Mouse (Mus musculus) naive thymus-derived CD4-positive, alpha-beta T cell, adult 2 months (primary cell): Measurements from ENCODE around the gene Nme7.
A peak's percentile ranks its signal among the peaks of the same experiment; 100 is the strongest.

Experiments used
- DNase-seq: peaks from one replicate; pipeline ENCODE4 v3.0.0-alpha.2; 2011; ENCODE audit warnings: low read depth

Nme7 gene

DNA sequence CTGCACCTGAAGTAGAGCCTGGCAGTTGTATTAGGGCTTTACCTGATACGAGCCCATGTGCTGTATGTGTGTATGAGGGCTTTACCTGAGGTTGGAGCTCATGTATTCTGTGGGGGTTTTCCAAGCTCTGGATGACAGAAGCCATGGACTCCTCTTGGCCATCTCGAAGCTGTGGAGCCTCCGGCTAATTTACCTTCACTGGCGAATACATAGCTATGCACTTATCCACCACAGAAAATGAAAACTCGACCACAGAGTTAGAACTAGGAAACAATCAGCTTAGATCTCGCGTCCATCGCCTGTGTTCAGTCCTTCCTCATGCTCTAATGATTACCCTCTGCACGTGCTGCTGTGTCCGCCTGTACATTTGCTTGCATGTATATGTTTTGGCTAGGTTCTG is 80.4 kb downstream of the Nme7 start:
- DNase-seq = no peak

DNA sequence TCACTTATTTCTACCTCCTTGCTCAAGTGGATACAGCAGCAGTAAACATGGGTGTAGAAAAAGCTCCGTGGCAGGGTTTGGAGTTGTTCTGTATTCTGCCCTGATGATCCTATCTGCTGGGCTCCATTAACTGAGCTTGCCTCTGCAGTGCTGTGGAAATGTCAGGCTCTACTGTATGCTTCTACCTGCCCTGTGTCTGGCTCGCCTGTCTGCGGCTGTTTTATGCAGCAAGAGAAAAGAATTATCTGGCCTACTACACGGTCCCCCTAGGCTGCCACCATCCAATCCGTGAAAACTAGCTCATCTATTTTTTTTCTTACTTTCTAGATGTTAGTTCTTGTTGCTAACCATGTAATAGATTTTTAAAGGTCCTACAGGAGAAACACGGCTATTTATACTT is 81.1 kb downstream of the Nme7 start:
- DNase-seq = no peak

DNA sequence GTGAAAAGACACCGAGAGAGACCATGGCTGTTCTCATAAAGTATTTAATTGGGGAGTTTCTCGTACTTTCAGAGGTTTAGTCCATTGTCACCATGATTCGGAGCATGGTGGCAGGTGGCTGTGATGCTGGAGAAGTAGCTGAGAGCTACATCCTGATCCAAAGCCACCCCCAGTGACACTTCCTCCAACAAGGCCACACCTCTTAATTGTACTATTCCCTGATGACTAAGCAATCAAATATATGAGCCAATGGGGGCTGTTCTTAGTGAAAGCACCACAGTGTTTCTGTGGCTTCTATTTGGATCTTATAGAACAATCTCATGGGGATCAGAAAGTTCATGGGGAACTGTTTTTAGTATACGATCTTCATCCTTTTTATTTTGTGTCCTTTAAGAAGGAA is 85.8 kb downstream of the Nme7 start:
- DNase-seq = no peak

DNA sequence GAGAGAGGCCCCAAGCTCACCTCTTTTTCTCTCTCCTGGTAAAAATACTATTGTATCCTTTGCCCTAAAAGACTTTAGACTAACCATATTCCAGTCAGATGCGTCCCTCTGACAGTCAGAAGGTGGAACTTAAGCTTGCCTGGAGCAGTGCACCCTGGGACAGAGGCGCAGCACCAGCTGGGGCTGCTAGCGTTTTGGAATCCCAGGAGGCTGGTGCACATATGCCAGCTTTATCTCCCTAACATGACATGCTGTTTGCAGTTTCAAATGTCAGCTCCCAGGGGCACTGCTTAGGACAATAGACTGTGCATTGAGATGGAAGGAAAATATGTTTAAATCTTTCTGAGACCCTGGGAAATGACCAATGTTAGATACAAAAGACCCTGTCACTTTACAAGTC is 88.3 kb downstream of the Nme7 start:
- DNase-seq = no peak

DNA sequence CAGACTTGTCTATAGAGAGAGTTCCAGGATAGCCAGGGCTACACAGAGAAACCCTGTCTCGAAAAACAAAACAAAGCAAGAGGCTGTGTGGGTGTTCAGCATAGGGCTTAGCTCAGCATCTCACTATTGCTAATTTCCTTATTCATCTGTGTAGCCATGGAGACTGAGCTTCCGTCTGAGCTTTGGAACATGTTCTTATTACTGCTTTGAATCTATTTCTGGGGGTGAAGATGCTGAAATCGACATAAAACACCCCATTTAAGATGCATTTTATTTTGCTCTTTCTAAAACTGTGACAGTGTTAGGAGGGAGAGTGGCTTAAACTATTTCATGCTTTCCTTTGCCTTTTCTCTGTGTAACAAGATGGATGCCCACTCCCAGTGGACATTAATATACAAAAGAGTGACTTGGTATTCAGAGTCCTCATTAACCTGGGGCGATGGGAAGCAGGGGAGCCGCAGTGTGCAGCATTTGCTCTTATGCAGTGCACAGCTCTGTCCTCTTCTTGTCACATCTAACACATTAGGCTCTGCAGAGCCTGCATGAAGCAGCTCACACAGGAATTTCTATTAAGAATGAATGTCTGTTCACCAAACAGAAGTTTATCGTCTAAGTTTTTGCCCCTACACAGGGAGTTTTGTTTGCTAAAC is 91.3 kb downstream of the Nme7 start:
- no peak for DNase-seq

DNA sequence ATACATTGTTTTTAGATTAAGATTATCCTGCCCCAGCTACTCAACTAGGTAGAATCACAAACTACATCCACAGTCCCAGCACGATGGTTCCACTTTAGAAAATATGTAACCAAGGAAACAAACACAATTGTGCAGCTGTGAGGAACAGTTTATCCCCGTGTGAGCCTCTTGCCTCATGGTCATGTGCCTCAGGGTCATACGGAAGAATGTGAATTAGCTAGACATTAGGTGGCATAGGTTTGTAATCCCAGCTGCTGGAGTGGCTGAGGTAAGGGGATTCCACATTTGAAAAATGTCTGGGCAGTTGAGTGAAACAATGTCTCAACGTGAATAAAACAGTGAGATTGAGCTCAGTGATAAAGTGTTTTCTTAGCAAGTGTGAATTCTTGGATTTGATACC is 93.8 kb downstream of the Nme7 start:
- DNase-seq = no peak

DNA sequence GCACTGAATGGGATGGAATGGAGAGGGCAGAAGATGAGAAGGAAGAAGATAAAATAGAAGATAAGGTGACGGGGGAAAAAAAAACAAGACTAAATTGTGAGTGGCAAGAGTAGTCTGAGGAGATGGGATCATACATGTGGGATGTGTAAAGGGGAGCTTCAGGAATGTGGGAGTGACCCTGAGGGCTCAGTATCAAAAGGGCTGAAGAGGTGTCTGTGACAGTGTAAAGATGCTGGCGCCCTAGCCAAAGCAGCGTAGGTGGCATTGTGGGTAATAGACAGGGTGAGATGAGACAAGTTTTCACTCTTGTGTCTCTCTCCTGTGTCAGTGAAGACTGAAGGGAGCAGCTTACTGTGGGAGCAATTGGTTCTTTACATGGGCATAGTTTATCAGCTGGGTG is 95.7 kb downstream of the Nme7 start:
- no peak for DNase-seq

DNA sequence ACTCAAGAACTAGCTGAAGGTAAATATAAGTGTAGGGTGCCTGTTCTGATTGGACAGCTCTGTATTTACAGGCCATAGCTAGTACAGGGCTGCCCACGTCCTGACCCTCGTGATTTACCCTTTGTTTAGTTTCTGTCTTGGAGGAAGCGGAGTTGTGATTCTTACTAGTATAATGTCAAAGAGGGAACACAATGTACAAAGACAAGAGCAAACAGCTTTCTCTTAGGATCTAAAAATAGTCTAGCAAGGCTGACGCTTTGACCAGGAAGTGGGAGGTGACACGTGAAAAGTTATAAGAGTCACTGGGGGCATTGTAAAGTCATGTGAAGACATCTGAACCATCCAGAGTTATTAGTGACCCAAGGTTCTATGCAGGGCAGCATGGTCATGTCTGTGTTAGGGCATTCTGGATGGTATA is 101.5 kb downstream of the Nme7 start:
- peak; percentile 47 for DNase-seq

DNA sequence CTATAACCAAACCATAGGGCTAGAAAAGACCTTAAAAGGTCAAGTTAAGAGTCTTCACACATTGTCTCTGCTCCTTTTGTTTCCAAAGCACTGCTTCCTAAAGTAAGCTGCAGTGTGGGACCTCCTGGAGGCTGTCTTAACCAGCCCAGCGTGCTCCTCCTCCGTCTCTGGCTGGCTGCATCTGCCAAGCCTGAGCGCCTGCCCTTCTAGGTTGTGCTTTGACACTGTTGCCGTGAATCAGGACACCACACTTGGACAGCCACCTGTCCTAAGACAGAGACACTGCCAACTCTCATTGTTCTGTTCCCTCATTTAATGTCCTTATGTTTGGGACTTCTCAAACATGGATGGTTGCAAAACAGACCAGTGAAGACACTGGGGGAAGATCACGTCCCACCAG is 102.6 kb downstream of the Nme7 start:
- no peak for DNase-seq

DNA sequence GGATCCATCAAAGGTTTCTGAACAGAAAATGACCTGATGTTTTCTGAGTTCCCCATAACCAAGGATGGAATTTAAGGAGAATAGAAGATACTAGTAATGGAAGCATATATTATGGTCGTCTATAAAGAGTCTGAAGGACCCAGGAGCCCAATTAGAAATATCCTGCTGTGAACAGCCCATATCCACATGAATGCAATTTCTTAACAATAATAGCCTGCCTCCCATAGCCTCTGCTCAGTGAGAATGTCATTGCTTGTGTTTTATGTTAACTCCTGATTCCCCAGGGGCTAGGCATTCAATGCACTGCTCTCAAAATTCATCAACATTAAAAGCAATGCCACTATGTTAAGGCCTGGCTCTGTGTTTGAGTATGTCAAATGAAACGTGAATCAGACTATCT is 104.7 kb downstream of the Nme7 start:
- no peak for DNase-seq

DNA sequence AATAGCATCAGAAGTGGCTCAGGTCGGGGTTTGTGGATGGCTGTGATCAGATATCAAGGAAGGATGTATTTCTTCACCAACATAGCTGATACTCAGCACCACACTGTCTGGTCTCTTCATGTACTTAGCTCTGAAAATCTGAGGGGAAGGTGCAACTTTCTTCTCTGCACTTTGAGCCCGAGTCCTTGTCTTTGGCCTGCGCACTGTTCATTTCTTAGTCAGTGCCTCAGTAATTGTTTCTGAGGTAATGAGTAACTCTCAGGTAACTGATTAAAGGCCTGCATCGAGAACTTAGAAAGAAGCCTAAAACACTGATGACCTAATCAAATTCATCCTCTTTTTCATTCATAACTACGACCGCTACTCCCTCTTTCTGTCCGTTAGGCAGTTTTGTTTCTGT is 107.4 kb downstream of the Nme7 start:
- DNase-seq = no peak

DNA sequence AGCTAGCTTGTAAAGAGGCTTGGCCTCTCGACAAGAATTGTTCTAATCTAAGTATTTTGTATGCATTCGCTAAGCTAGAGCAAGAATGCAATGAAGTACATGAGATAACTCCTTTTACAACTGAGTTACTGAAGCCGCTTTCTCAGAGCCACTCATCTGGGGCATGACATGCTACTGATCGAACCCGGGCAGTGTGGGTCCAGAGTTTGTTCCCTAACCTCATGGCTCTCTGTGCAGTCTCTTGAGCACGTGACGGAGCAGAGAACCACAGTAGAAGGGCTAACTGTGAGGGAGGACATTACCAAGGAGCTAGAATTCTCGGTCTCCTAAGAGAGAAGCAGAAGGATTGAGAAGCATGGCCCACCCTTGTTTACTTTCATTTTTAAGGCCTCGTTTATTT is 109.0 kb downstream of the Nme7 start:
- DNase-seq = peak; percentile 10

DNA sequence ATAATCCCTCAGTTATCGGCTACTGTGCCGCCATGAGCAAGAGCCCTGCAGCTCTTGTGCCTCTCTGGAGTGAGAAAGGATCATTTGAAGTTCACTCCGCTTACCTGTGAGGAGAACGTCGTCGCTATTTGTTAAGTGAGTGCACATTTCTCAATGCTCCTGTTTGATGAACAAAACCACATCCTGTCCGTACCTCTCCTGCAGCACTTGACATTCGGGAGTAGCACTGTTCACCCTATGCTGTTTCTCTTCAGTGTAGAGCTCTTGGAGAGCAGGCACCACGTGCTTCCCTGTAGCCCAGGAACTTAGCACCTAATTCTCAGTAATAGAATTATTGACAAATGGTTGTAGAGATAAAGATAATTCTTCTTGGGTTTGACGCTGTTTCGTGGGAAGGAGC is 109.7 kb downstream of the Nme7 start:
- peak; percentile 72 for DNase-seq

DNA sequence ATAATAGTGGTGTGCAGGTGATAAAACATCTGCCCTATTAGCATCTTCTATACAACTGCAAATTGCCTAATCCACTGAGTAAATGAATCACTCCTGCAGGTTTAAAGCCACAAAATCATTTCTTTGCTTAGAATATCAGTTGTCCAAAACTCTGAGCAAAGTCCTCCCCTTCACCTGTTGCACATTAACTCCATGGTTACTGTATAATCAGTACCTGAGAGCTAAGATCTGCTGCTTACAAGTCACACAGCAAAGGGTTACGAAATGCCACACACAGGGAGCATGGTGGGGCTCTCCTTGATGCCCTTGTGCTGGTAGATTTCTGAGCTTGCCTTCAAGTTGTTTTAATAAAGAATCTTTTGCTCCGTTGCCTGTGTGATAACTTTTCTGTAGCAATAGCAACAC is 111.4 kb downstream of the Nme7 start:
- DNase-seq = no peak

DNA sequence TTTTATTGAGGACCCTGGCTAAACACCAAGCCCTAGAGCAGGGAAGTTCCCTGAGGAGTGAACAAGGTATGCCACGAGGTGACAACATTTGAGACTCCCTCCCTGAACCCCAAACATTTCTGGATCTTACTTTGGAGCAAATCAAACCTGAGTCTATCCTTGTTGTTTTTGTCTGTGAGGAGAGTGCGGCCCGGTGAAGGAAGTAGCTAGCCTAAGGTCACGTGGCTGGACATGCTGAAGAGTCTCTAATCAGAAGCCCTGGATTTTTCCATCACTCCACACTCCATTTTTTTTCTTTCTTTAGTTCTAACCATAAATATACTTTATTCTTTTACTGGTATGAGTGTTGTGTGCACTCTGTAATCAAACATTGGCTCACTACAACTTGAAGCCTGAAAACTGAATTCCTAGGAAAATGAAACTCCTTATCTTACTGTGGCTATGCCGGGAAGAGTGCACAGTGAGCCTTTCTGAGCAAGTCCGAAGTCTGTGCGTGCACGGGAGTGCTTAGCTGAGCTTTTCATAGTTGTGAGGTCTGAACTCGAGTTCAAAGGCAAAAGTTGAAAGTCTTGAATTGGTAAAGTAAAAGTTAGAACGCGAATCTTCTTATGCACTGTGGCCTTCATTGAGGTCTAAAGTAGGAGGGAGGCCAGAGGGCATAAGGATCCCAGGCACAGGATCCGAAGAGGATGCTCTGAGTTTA is 112.9 kb downstream of the Nme7 start:
- no peak for DNase-seq

DNA sequence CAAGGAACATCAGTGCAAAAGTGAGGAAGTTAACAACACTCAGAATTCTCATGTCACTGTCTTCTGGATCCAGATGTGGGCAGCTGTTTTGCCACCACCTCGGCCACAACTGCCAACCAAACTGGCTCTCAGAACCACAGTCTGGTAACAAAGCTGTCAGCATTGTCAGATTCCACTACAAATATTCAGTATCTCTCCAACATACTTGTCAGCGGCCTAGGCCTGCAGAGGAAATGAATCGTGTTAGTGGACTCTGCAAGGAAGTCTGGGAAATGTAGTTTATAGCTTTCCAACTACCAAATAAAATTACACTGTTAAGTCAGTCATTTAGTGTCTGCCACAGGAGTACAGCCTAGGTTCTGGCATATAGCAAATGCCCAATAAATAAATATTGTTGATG is 113.7 kb downstream of the Nme7 start:
- no peak for DNase-seq

DNA sequence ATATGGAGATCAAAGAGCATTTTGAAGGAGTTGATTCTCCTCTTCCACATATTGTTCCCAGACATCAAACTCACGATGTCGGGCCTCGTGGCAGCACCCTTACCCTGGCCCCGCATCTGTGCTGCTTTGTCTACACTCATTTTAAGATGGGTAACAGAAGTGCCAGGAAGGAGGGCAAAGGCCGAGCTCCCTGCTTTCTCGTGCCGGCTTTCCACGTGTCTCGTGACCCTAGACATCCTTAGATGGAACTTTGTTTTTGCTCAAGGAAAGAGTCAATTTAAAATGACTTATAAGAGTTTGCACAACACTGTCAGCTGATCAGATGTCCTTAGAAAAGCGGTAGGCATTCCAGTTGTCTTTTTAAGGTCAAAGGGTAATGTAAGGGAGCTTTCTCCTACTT is 114.4 kb downstream of the Nme7 start:
- no peak for DNase-seq

DNA sequence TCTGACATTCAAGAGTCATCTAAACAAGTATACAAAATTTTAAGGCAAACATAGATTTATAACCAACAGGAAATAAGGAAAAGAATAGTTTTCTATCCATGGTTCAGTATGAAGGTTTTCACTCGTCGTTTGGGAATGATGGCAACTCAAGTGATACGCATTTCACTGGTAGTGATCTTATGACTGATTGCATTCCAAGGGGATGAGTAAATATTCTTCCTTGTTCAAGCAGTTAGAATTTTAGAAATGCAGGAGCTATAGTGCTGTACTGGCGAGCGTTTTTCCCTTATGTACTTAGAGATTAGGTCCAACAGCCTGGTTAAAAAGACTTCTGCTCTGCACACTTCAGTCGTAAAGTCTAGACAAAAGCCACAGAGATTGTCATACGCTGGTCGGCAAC is 115.5 kb downstream of the Nme7 start:
- DNase-seq = no peak

DNA sequence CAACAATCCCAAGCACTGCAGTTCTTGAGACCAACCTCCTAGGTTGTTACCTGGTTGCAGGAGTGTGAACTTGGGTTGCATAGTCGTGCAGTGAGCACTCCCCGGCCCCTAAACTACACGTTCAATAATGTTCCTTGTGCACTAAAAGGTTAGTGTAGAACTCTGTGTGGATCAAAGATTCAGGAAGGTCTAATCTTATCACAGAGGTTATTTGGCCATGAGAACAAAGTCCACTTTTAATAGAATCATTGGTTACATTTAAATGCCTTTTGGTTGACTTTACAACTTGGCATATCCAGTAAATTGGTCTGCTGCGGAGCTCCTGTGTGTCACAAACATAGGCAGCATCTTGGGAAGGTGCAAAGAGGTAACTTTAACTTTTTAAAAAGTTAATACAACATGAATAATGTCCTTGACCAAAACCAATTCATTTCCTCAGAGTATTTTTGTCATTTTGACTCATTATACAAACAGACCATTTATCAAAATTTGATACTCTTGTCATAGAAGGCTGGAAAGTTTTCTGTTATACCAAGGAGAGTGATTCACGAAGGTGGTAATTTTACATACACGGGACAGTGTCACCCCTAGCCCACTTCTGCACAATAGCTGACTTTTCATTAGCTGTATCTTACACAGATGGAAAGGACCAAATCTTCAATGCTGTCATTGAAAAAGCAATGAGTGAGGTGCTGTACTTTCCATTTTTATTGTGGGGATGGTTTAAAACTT is 116.9 kb downstream of the Nme7 start:
- DNase-seq = no peak

DNA sequence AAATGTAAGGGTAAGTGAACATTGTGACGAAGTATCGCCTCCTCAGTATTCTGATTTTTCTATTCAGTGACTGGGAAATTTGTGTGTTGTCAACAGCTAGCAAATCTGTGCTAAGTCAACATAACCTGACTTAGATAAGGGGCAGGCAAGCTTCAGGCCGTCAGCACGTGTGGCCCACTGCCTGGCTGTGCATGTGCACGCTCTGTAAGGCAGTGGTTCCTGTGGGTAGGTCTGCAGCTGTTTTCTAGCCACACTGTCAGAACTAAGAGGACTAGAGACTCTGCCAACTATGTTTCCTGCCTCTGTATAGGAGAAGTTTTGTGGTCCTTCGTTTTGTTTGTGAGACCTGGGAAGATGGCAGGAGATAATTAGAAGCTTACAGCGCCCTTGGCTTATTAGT is 122.3 kb downstream of the Nme7 start:
- no peak for DNase-seq

DNA sequence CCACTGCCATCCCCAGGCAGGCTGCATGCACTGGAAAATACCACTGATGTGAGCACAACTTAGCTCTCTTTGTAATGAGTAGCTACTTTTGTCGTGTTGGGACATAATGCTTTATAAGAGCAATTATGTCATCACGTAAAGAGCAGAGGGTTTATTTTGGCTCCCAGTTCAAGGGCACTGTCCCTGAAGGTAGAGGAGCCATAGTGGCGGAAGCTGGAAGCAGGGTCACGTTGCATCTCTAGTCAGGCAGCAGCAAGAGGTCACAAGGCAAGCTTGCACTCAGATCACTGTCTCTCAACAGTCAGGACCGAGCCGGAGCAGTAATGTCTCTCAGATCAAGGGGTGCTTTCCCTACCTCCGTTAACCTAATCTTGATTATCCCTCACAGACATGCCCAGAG is 123.9 kb downstream of the Nme7 start:
- no peak for DNase-seq

DNA sequence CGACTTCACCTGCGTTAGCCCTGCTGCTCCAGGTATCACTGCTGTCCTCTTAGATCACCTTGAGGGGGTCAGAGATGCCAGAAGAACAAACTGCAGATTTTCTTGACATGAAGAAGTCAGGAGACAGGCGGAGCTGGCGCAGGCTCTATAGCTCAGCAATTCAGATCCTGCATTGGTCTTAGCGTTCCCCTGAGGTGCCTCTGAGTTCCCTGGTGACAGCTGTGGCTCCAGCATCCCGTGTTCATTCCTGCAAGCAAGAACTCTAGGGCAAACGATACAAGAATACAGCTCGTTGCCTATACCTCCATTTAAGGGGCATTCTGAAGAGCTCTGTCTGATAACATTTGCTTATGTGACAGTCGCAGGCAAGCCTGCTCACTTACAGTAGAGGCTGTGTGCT is 124.7 kb downstream of the Nme7 start:
- DNase-seq = no peak

DNA sequence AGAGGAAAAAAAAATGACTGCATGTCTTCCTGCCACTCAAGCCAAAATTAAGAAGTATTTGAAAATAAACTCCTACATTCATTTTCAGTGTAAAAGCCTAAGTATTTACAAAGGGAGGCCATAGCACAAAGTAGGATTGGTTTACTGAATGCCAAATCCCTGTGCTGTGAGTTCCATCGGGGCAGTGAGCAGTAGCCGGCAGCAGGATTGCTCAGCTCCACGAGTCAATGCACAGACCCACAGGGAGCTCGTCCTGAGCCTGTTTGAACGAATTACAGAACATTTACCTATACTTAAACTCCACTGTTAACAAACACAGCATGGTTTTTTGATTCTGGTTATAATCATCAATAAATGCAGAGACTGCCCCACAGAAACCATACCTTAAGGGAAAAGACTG is 128.7 kb downstream of the Nme7 start:
- no peak for DNase-seq

DNA sequence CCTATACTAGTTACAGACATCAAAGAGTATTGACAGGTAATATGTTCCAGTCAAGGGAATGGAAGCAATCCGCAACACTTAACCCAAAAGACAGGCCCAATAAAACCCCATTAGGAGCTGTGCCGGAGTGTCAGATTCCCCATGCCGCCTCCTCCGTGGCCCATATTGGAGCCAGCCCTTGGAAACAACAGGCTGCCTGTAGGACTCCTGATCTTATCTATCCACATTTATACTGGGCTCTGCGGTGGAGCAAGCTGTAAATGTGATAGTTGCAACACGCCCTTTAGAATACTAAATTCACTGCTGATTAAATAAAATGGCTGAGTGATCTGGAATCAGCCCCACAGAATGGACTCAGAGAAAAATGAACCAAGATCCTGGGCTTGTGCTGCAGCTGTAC is 130.1 kb downstream of the Nme7 start:
- no peak for DNase-seq
